Mouse (Mus musculus) forebrain, embryonic 14.5 days (tissue): ENCODE data around the gene Olfr1109. TPM values are rescaled to one million over a fixed set of nuclear protein-coding genes. Genes with fewer than 3 reads are reported as not detected.

ENCODE experiments used
- ATAC-seq: fragments of 200-750 bp; cut with Nextera tagmentation; 2 replicates; pipeline ENCODE4 v1.8.0; 2017; ENCODE audit warnings: mild to moderate bottlenecking, moderate library complexity
- DNase-seq: peaks from one replicate; pipeline ENCODE4 v3.0.0-alpha.2; 2015; ENCODE audit warnings: low spot score
- H3K27ac ChIP-seq: fragments of 300-500 bp; sonication (generic); 2 replicates; pipeline ENCODE4 v1.5.1; 2014; ENCODE audit warnings: low read depth, mild to moderate bottlenecking, control low read depth, low read length, moderate library complexity
- H3K27me3 ChIP-seq: fragments of 300-500 bp; sonication (generic); replicated peaks from 2 replicates; pipeline ENCODE4 v1.6.1; 2014; ENCODE audit warnings: low read length, control low read depth, mixed read lengths; ENCODE audit not compliant: control insufficient read depth, insufficient read depth
- H3K36me3 ChIP-seq: fragments of 300-500 bp; sonication (generic); 2 replicates; pipeline ENCODE4 v1.6.1; 2014; ENCODE audit warnings: low read length, control low read depth; ENCODE audit not compliant: control insufficient read depth, insufficient read depth
- H3K4me1 ChIP-seq: fragments of 300-500 bp; sonication (generic); 2 replicates; pipeline ENCODE4 v1.6.1; 2014; ENCODE audit warnings: antibody characterized with exemption, low read length, control low read depth; ENCODE audit not compliant: control insufficient read depth, insufficient read depth
- H3K4me2 ChIP-seq: fragments of 300-500 bp; sonication (generic); 2 replicates; pipeline ENCODE4 v1.6.1; 2014; ENCODE audit warnings: mild to moderate bottlenecking, control low read depth, low read length
- H3K4me3 ChIP-seq: fragments of 300-500 bp; sonication (generic); 2 replicates; pipeline ENCODE4 v1.5.1; 2014; ENCODE audit warnings: low read depth, low read length, control low read depth
- H3K9ac ChIP-seq: fragments of 300-500 bp; sonication (generic); 2 replicates; pipeline ENCODE4 v1.6.1; 2014; ENCODE audit warnings: mild to moderate bottlenecking, low read length, control low read depth, moderate library complexity
- H3K9me3 ChIP-seq: fragments of 300-500 bp; sonication (generic); replicated peaks from 2 replicates; pipeline ENCODE4 v1.6.1; 2016; ENCODE audit warnings: low read length, control low read depth, mixed read lengths; ENCODE audit not compliant: control insufficient read depth
- WGBS: fragments of 180-500 bp; shearing (Covaris S2); extraction: QIAGEN DNeasy Blood & Tissue Kit; methylation state at CpG from one replicate; pipeline ENCODE4 v1.1.7; 2014; 5-methylcytosine and 5-hydroxymethylcytosine counted together
- polyA plus RNA-seq: library from polyadenylated mRNA; unstranded; fragments of >200 nt; fragmentation: Nextera tagmentation; extraction: Ambion mirVana; gene quantifications from 2 replicates; pipeline ENCODE4 v1.2.1, GENCODE M21; 2014

Gene Olfr1109
- polyA plus RNA-seq: not detected in 2 replicates

DNA sequence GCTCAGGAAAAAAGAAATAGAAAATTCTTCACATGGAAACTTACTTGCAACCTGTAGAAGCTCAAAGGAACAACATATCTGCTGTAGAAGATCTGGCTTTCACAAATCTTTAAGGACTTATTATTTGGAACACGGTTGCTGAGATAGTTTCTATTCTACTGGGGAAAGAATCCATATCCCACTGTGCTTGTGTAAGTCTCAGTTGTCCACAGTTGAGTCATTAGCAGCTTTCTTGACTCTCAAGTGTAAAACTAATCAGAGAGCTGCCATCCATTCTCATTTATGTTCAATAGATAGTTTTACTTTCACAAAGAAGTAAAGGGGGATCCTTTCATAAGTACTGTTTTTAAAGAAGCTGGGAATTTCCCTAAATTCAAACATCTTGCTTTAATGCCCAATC, at the start of gene Olfr1109:
Olfr1109 (minus strand) TSS at position 101 of the 400 bp plus-strand sequence.
- H3K4me1 ChIP-seq: no peaks in the 10 kb centered on the region
- 29% methylated on average over 1 of the region's 1 CpGs for WGBS

DNA sequence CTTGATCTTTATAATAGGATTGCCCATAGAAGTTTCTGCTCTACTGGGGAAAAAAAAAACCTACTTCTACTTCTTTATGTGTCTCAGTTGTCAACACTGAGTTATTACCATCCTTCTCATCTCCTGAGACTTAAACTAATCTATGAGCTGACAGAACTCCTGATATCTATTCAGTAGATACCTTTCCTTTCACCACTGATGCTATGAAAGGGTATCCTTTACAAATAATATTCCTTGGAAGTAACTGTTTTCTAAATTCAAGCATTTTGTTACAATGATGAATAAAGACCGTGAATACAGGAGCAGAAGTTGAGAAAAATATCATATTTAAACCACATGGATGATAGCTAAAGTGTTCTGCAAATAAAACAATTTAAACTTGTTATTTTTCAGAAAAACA, 44.4 kb upstream of the Olfr1109 start, which contains the start of gene Olfr1110:
Olfr1110 (minus strand) TSS at position 101 of the 400 bp plus-strand sequence.
- 87% methylated on average over 1 of the region's 1 CpGs for WGBS
- no peak for ATAC-seq
- H3K4me3 ChIP-seq: no peak within 1 kb of the TSS
- no peaks in the 10 kb centered on the region for H3K9me3 ChIP-seq
- no peak within 1 kb of the TSS for H3K4me2 ChIP-seq
- H3K36me3 ChIP-seq: no peaks in the 10 kb centered on the region
- no peaks in the 10 kb centered on the region for H3K4me1 ChIP-seq
- no peaks in the 10 kb centered on the region for H3K27me3 ChIP-seq
- no peak within 1 kb of the TSS for H3K27ac ChIP-seq
- no peak for DNase-seq
- H3K9ac ChIP-seq: no peak within 1 kb of the TSS

More for the DNA sequence above, at the start of gene Olfr1109:
- Histone ChIP-seq H3K4me2 (no peak within 1 kb of the TSS), H3K4me3 (no peak within 1 kb of the TSS), H3K27me3 (no peaks in the 10 kb centered on the region), H3K36me3 (no peaks in the 10 kb centered on the region), H3K9me3 (no peaks in the 10 kb centered on the region), H3K27ac (no peak within 1 kb of the TSS), H3K9ac (no peak within 1 kb of the TSS)
- no peak for ATAC-seq
- no peak for DNase-seq

DNA sequence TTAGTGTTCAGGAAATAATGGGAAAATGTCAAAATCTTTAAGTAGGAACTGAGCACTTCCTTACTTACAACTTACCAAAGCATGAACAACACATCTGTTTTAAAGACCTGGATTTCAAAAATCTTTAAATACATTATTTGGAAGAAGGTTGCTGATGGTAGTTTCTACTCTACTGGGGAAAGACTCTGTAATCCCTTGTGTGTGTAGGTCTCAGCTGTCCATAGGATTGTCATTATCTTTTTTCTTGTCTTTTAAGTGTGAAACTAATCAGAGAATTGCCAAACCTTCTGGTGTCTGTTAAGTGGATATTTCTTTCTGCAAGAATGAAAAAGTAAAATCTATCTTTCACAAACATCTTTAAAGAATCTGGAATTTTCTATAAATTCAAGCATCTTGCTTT, 18.7 kb upstream of the Olfr1109 start, which contains the start of gene Olfr259:
Olfr259 (minus strand) TSS at position 101 of the 400 bp plus-strand sequence.
- ATAC-seq (no peak), DNase-seq (no peak)
- Histone ChIP-seq H3K4me2 (no peak within 1 kb of the TSS), H3K27me3 (no peaks in the 10 kb centered on the region), H3K27ac (no peak within 1 kb of the TSS), H3K36me3 (no peaks in the 10 kb centered on the region), H3K4me3 (no peak within 1 kb of the TSS), H3K4me1 (no peaks in the 10 kb centered on the region), H3K9ac (no peak within 1 kb of the TSS), H3K9me3 (no peaks in the 10 kb centered on the region)

DNA sequence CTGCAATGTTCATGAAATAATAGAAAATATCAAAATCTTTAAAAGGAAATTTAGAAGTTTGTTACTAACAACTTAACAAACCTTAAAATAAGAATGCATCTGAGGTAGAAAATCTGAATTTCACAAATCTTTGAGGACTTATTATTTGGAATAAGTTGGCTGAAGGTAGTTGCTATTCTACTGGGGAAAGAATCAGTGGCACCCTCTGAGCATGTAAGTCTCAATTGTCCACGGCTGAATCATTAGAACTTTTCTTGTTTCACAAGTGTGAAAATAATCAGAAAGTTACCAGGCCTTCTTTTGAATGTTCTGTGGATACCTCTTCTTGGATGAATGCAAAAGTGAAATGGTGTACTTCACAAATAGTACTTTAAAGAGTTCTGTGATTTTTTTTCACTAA, 20.1 kb downstream of the Olfr1109 start, which contains the start of gene Olfr1107:
Olfr1107 (minus strand) TSS at position 101 of the 400 bp plus-strand sequence.
- Histone ChIP-seq H3K27me3 (no peaks in the 10 kb centered on the region), H3K9ac (no peak within 1 kb of the TSS), H3K9me3 (no peaks in the 10 kb centered on the region), H3K36me3 (no peaks in the 10 kb centered on the region), H3K4me1 (no peaks in the 10 kb centered on the region), H3K4me2 (no peak within 1 kb of the TSS), H3K27ac (no peak within 1 kb of the TSS), H3K4me3 (no peak within 1 kb of the TSS)
- DNase-seq: no peak
- ATAC-seq: no peak
- 82% methylated on average over 1 of the region's 1 CpGs for WGBS

DNA sequence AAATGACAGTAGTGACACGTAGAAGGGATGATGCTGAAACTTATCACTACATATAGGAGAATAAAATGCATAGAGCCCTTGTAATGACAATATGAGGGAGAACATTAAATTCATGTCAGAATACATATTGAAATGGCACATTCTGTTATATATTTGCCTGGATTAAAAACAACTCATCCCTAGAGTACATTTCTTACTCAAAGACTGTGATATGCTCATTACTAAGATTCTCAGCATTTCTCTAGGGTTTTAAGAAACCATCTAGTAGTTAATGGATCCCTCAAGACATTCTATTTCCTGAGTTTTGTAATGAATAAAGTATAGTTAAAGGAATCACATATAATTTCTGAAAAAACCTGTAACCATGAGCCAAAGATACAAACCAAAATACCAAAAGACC, 43.6 kb downstream of the Olfr1109 start, which contains the start of gene Olfr1106:
Olfr1106 (minus strand) TSS at position 101 of the 400 bp plus-strand sequence.
- no peaks in the 10 kb centered on the region for H3K9me3 ChIP-seq
- DNase-seq: no peak
- WGBS: 86% methylated on average over 1 of the region's 1 CpGs

More for the DNA sequence above, 43.6 kb downstream of the Olfr1109 start, which contains the start of gene Olfr1106:
- ATAC-seq: no peak
- H3K27me3 ChIP-seq: no peaks in the 10 kb centered on the region
- H3K4me1 ChIP-seq: no peaks in the 10 kb centered on the region
- H3K4me3 ChIP-seq: no peak within 1 kb of the TSS
- H3K4me2 ChIP-seq: no peak within 1 kb of the TSS
- no peaks in the 10 kb centered on the region for H3K36me3 ChIP-seq
- no peak within 1 kb of the TSS for H3K9ac ChIP-seq
- no peak within 1 kb of the TSS for H3K27ac ChIP-seq

Other genes starting within 250 kb of the Olfr1109 start
- not detected in 2 replicates for gene Olfr1095, start 244.3 kb downstream of the Olfr1109 start, polyA plus RNA-seq
- not detected in 2 replicates for gene Gm13723, start 221.2 kb downstream of the Olfr1109 start, polyA plus RNA-seq
- not detected in 2 replicates for gene Olfr1097, start 203.8 kb downstream of the Olfr1109 start, polyA plus RNA-seq
- not detected in 2 replicates for gene Olfr1098, start 171.5 kb downstream of the Olfr1109 start, polyA plus RNA-seq
- not detected in 2 replicates for gene Olfr1099, start 135.3 kb downstream of the Olfr1109 start, polyA plus RNA-seq
- gene Olfr1100, start 116.1 kb downstream of the Olfr1109 start, polyA plus RNA-seq: not detected in 2 replicates
- gene Olfr1101, start 104.8 kb downstream of the Olfr1109 start, polyA plus RNA-seq: not detected in 2 replicates
- not detected in 2 replicates for gene Olfr1102, start 97.6 kb downstream of the Olfr1109 start, polyA plus RNA-seq
- not detected in 2 replicates for gene Olfr1104, start 68.9 kb downstream of the Olfr1109 start, polyA plus RNA-seq
- gene Olfr1105, start 59.5 kb downstream of the Olfr1109 start, polyA plus RNA-seq: not detected in 2 replicates
- gene Olfr1106, start 43.7 kb downstream of the Olfr1109 start, polyA plus RNA-seq: not detected in 2 replicates
- gene Olfr1107, start 20.2 kb downstream of the Olfr1109 start, polyA plus RNA-seq: not detected in 2 replicates
- not detected in 2 replicates for gene Olfr259, start 18.6 kb upstream of the Olfr1109 start, polyA plus RNA-seq
- not detected in 2 replicates for gene Olfr1110, start 44.3 kb upstream of the Olfr1109 start, polyA plus RNA-seq
- not detected in 2 replicates for gene Olfr1111, start 56.6 kb upstream of the Olfr1109 start, polyA plus RNA-seq
- not detected in 2 replicates for gene Olfr1112, start 91.8 kb upstream of the Olfr1109 start, polyA plus RNA-seq
- gene Olfr1113, start 113.0 kb upstream of the Olfr1109 start, polyA plus RNA-seq: not detected in 2 replicates
- gene Olfr1115, start 152.0 kb upstream of the Olfr1109 start, polyA plus RNA-seq: not detected in 2 replicates
- not detected in 2 replicates for gene Olfr1116, start 171.5 kb upstream of the Olfr1109 start, polyA plus RNA-seq
- not detected in 2 replicates for gene Olfr1118, start 211.6 kb upstream of the Olfr1109 start, polyA plus RNA-seq